Mouse (Mus musculus) liver, embryonic 14.5 days (tissue): ENCODE data around the gene Inca1.

ENCODE experiments used
- CTCF ChIP-seq: IDR thresholded peaks from 2 replicates; pipeline ENCODE4 v1.5.1; 2016; ENCODE audit warnings: antibody characterized with exemption, low read depth, control low read depth
- EP300 ChIP-seq: IDR thresholded peaks from 2 replicates; pipeline ENCODE4 v1.6.1; 2016; ENCODE audit warnings: antibody characterized with exemption, low read depth

- no peak for TF ChIP-seq CTCF
- no peak for TF ChIP-seq EP300
Measured at GRCm38 (mm10) chr11:70726585-70726984, 26.6 kb upstream of the Inca1 start.
